Mouse (Mus musculus) small intestine, adult 2 months (tissue): ENCODE measurements around the gene Mapk8.

ENCODE experiments used
- CTCF ChIP-seq: fragments of 200-500 bp; IDR thresholded peaks from 2 replicates; pipeline ENCODE4 v1.5.1; 2012; ENCODE audit warnings: low read depth, mild to moderate bottlenecking, control low read depth, inconsistent platforms, low read length, moderate library complexity, mixed read lengths; ENCODE audit not compliant: insufficient replicate concordance, insufficient read length; ENCODE audit errors: extremely low read depth
- POLR2A ChIP-seq: fragments of 200-500 bp; IDR thresholded peaks from 2 replicates; pipeline ENCODE4 v1.6.1; 2012; ENCODE audit warnings: low read depth, mild to moderate bottlenecking, control low read depth, inconsistent platforms, low read length, moderate library complexity

DNA sequence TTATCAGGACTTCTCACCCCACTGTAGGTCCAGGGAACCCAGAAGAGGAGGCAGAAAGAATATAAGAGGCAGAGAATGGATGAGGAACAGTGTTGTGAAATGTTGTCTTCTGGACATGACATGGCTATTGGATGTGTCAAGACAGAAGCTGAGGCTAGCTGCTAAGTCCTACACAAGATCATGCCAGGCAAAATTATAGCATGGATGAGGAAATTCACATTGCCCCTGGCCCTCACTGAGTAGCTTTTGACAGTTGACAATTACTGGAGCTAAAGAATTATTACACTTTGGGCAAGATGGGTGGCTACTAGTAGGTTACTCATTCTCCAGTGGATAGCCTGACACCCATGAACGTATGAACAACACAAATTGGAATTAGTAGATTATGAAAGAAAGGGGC, 31.2 kb downstream of the Mapk8 start:
- TF ChIP-seq CTCF (no peak), POLR2A (no peak)
